ENCODE assay signal across 22 mouse cellular contexts in genomic region chr17:67079570-67079969, GRCm38 (mm10).
"Had no signal": no experiment of that assay in that cellular context is flagged by ENCODE, and none has a peak within 500 bp of the region (broad histone marks: within the 10 kb centered on the region; RNA-seq: fewer than 3 reads in every experiment).

No protein-coding gene starts in this region.

- H3K4me1 ChIP-seq: liver, embryonic 12.5 days had no signal

- H3K27me3 ChIP-seq: heart, embryonic 13.5 days; heart, embryonic 15.5 days; hindbrain, embryonic 13.5 days; hindbrain, embryonic 15.5 days; limb, embryonic 13.5 days; limb, embryonic 15.5 days; liver, embryonic 12.5 days had no signal

- H3K36me3 ChIP-seq: heart, embryonic 13.5 days; heart, embryonic 15.5 days; hindbrain, embryonic 13.5 days; hindbrain, embryonic 15.5 days; limb, embryonic 13.5 days; limb, embryonic 15.5 days; liver, embryonic 12.5 days had no signal

- H3K9me3 ChIP-seq: heart, embryonic 13.5 days; heart, embryonic 15.5 days; hindbrain, embryonic 13.5 days; hindbrain, embryonic 15.5 days; limb, embryonic 13.5 days; limb, embryonic 15.5 days; liver, embryonic 12.5 days had no signal

- DNase-seq: forebrain, postnatal 0 days; gastrocnemius, postnatal 14 days; gastrocnemius, postnatal 36 days; heart, adult 18-20 months; kidney, adult 11 months; kidney, adult 2 months; kidney, adult 9 months; kidney, postnatal 10 days; layer of hippocampus, adult 9-11 months; layer of hippocampus, postnatal 36 days; left cerebral cortex, postnatal 4 days had no signal

- H3K4me2 ChIP-seq: heart, embryonic 11.5 days; heart, embryonic 13.5 days; heart, embryonic 15.5 days; hindbrain, embryonic 13.5 days; hindbrain, embryonic 15.5 days; limb, embryonic 13.5 days; limb, embryonic 15.5 days; liver, embryonic 12.5 days had no signal

- H3K4me3 ChIP-seq: heart, embryonic 13.5 days; heart, embryonic 15.5 days; hindbrain, embryonic 13.5 days; hindbrain, embryonic 15.5 days; limb, embryonic 13.5 days; limb, embryonic 15.5 days; liver, embryonic 12.5 days had no signal

- H3K27ac ChIP-seq: heart, embryonic 13.5 days; heart, embryonic 15.5 days; hindbrain, embryonic 13.5 days; hindbrain, embryonic 15.5 days; hindbrain, postnatal 0 days; limb, embryonic 13.5 days; limb, embryonic 15.5 days; liver, embryonic 12.5 days; liver, embryonic 14.5 days had no signal

- ATAC-seq: forebrain, postnatal 0 days; hindbrain, postnatal 0 days; intestine, embryonic 16.5 days; liver, embryonic 12.5 days had no signal

- H3K9ac ChIP-seq: forebrain, postnatal 0 days; heart, embryonic 13.5 days; heart, embryonic 15.5 days; hindbrain, embryonic 13.5 days; hindbrain, embryonic 15.5 days; limb, embryonic 13.5 days; limb, embryonic 15.5 days; liver, embryonic 12.5 days; liver, embryonic 14.5 days had no signal
